Mouse (Mus musculus) adrenal gland, postnatal 14 days (tissue): ENCODE measurements around the gene Gm6351. TPM values are rescaled to one million over a fixed set of nuclear protein-coding genes. Genes with fewer than 3 reads are reported as not detected.
"Not testable (repeated sequence)": the region's sequence is repeated elsewhere in the genome, so short reads cannot be mapped to it uniquely, and the experiment has no call there.

Experiments used
- DNase-seq: peaks from one replicate; pipeline ENCODE4 v3.0.0; 2021; ENCODE audit warnings: mixed read lengths
- long read RNA-seq, 2 experiments: library from polyadenylated mRNA; stranded (forward); transcript quantifications; one replicate each; pipeline ENCODE4 v2.0.0; 2021
- total RNA-seq: library from RNA; stranded (reverse); gene quantifications from 2 replicates; pipeline ENCODE4 v1.2.3, GENCODE M21; 2021

Gene Gm6351
- total RNA-seq: not detected in 2 replicates
- long read RNA-seq, experiment 1: 0 reads
- long read RNA-seq, experiment 2: 0 reads

- not testable (repeated sequence) for DNase-seq
Observed at GRCm38 (mm10) chr5:94076085-94076484, at the start of gene Gm6351. Gene Gm6351 (plus strand): TSS chr5:94076385.

GRCm38 (mm10) chr5:94070445-94070844 is 5.7 kb upstream of the Gm6351 start, which contains the start of gene BC061212:
Gene BC061212 (minus strand): TSS chr5:94070545.
- not testable (repeated sequence) for DNase-seq

Other genes starting within 250 kb of the Gm6351 start
- not detected in 2 replicates for gene Gm7792, start 232.6 kb upstream of the Gm6351 start, total RNA-seq
- not detected in 2 replicates for gene Gm16429, start 147.3 kb upstream of the Gm6351 start, total RNA-seq
- not detected in 2 replicates for gene BC061212, start 5.8 kb upstream of the Gm6351 start, total RNA-seq
- not detected in 2 replicates for gene Gm3106, start 141.6 kb downstream of the Gm6351 start, total RNA-seq
- gene A430089I19Rik, start 230.4 kb downstream of the Gm6351 start, total RNA-seq: not detected in 2 replicates
- gene Gm6502, start 238.1 kb downstream of the Gm6351 start, total RNA-seq: not detected in 2 replicates